Comparison of ENCODE assay signal across 22 mouse cellular contexts in genomic region chr9:27285719-27286249, GRCm38 (mm10).
"Had no signal": no experiment of that assay in that cellular context is flagged by ENCODE, and none has a peak within 500 bp of the region (broad histone marks: within the 10 kb centered on the region; RNA-seq: fewer than 3 reads in every experiment).

No protein-coding gene starts in this region.

- H3K4me2 ChIP-seq: heart, embryonic 11.5 days; heart, embryonic 13.5 days; heart, embryonic 15.5 days; hindbrain, embryonic 12.5 days; hindbrain, embryonic 14.5 days; intestine, embryonic 15.5 days; limb, embryonic 12.5 days; liver, embryonic 11.5 days had no signal

- H3K9ac ChIP-seq: heart, embryonic 13.5 days; heart, embryonic 15.5 days; hindbrain, embryonic 12.5 days; hindbrain, embryonic 14.5 days; intestine, embryonic 15.5 days; limb, embryonic 12.5 days had no signal

- DNase-seq: gastrocnemius, postnatal 14 days; gastrocnemius, postnatal 36 days; heart, adult 11 months; heart, adult 2 months; heart, postnatal 14 days; heart, postnatal 36 days; kidney, adult 18-20 months; kidney, adult 8-10 months; kidney, postnatal 10 days; kidney, postnatal 25 days; kidney, postnatal 4 days; liver had no signal

- H3K27ac ChIP-seq: heart, adult 2 months; heart, embryonic 13.5 days; heart, embryonic 15.5 days; hindbrain, embryonic 12.5 days; hindbrain, embryonic 14.5 days; intestine, embryonic 15.5 days; layer of hippocampus, adult 2 months; limb, embryonic 10.5 days; limb, embryonic 12.5 days had no signal

- H3K4me3 ChIP-seq: heart, adult 2 months; heart, embryonic 13.5 days; heart, embryonic 15.5 days; hindbrain, embryonic 12.5 days; intestine, embryonic 15.5 days; layer of hippocampus, adult 2 months; limb, embryonic 10.5 days; limb, embryonic 12.5 days had no signal

- H3K4me1 ChIP-seq: intestine, embryonic 15.5 days; limb, embryonic 10.5 days had no signal

- H3K27me3 ChIP-seq: heart, embryonic 13.5 days; heart, embryonic 15.5 days; intestine, embryonic 15.5 days had no signal

- H3K36me3 ChIP-seq: heart, embryonic 13.5 days; heart, embryonic 15.5 days; hindbrain, embryonic 12.5 days; intestine, embryonic 15.5 days; limb, embryonic 10.5 days; limb, embryonic 12.5 days had no signal

- H3K9me3 ChIP-seq: heart, embryonic 13.5 days; heart, embryonic 15.5 days; hindbrain, embryonic 12.5 days; intestine, embryonic 15.5 days; limb, embryonic 10.5 days; limb, embryonic 12.5 days had no signal
